Mouse (Mus musculus) frontal cortex, postnatal 25 days (tissue): Measurements from ENCODE around the gene Ablim1.

Experiments used
- DNase-seq, 2 experiments: peaks; one replicate each; pipeline ENCODE4 v3.0.0; 2022; ENCODE audit warnings: low spot score in 2 of 2

Gene Ablim1

DNA sequence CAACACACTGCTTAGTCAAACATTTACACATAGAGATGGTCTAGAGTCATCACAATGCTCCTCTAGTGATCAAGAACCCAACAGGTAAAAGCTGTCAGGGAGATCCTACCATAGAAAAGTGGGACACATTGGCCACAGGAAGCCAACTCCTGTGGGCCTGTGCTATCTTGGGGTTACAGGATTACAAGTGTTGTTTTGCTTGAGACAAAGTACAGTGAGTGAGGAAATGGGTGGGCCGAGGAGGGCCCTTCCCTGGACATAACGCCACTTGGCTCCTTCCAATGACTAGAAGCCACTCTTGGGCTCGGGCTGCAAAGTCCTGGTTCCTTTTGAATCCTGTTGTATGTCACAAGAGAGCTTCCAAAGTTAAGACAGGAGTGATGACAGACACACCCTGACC lies 129.7 kb downstream of the Ablim1 start:
- DNase-seq: no peak

DNA sequence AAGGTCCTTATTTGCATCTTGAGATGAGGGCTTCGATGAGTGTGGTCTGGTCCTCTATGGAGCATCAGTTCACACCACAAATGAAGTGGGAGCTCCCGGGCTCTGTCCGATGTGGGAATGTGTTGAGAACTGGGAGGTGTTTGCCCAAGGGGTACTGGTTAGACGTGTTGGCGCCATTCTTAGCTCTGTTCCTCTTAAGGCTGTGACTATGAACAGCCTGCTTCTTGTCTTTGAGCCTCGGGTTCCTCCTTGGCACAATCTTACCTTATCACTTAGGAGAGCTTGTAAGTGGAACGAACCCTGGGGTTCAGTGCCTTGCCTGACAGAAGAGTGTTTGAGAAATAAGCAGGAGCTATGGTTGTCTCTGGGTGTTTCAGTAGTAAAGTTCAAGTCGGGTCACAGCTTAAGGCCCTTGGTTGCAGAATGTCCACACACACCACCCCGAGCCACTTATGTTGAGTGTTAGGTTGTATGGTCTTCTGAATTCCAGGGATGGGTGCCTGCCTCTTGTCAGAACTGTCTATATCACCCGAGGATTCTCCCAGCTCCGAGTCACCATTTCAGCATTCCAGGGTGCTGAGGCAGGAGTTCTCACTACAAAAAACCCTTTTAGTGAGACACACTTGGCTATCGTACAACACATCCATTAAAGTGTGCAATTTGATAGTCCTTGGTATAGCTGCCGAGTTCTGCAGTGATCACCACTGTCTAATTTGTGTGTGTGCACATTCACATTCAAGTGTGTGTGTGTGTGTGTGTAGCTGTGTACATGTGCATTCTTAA lies 131.6 kb downstream of the Ablim1 start:
- no peak for DNase-seq

DNA sequence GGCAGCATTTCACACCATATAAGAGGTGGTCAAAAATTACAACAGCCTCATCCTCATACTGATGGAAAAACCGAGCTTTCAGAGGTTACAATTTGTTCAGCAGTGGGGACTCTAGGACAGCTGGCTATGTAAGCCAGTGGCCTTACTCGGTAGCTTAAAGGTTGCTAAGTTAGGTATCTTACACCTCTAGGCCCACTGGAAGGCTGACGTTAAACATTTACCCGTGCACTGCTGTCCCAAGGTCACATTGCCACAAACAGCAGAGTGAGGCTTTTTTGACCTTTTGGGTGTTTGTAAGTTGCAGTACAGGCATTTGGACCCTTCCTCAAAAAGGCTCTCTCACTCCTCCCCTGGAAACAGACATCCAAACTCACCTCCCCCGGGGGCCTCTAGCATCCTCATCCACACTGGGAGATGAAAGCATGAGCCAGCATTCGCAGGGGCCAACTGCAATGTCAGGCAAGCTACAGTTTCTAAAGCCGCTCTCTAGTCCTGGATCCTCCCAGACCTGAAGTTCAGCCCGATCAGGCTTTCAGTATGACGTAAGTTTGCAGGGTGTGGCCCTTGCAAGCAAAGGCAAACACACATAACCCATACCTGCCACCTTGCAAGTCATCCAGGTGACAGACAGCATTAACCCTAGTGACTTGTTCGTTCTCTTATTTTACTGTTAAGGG lies 132.7 kb downstream of the Ablim1 start:
- no peak for DNase-seq

DNA sequence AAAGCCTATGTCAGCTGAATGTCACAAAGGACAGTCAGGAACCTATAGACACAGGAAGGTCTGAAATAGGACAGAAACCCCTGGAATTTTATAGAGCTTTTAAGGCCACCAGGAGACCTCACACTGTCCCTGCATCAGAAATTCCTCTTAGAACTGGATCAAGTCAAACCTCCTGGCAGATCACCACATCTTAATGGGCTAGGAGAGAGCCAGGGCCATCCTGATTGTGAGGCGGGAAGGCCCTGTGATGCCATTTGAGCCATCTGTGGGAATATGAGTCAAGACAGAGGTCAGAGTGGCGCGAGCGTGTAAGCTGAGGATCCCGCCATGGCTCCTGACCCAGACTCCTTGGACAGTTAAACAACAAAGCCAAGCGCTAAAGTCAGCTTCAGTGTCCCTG lies 133.4 kb downstream of the Ablim1 start:
- no peak for DNase-seq

DNA sequence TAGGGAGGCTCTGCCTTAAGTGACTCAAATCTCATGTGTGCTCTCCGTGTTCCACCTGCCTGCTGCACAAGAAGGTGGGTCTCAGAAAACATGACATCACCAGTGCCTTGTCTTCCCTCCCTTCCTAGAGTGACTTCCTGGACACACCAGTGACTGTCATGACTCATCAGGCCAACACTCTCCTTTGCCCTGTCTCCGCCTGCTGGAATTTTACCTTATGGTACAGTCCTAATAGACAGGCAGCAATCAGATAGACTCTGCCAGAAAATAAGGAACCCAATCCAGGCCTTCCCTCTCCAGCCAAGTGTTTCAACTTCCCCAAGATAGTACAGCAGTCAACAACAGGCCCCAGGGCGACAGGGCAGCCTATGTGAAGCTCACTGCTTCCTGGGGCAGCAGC lies 133.8 kb downstream of the Ablim1 start:
- DNase-seq: no peak

DNA sequence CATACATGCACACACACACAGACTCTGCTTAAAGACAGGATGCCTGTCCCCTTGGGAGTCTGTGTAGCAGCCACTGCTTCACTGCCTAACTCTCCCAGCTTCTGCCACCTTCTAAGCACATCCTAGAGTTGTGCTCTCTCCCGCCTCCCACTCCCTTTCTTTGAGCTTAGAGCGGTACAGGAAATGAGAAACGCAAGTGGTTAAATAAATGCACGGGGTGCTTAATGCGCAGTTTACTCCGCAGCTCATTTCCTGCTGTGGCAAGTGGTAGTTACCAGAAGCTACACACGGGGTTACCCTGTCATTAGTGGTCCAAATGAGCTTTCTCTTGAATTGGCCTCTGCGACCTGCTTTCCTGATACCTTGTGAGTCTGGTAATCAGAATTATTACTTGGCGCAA lies 134.4 kb downstream of the Ablim1 start:
- DNase-seq: no peak

DNA sequence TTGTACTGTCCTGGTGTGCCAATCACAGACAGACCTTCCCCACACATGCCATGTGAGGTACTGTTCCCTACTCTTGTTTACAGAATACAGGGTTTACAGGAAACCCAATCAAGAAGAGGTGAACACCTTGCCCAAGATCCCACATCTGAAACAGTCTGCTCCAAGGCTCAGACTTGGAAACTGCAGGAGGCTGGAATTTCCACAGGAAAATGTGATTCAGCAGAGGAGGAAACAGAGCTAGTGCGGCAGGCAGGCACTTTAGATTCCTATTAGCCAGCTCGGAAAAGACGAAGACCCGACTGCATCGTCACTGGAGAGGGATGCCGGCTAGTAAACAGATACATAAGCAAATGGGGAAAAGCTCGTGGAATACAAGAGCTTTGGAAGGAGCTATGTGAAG lies 135.4 kb downstream of the Ablim1 start:
- DNase-seq: no peak

DNA sequence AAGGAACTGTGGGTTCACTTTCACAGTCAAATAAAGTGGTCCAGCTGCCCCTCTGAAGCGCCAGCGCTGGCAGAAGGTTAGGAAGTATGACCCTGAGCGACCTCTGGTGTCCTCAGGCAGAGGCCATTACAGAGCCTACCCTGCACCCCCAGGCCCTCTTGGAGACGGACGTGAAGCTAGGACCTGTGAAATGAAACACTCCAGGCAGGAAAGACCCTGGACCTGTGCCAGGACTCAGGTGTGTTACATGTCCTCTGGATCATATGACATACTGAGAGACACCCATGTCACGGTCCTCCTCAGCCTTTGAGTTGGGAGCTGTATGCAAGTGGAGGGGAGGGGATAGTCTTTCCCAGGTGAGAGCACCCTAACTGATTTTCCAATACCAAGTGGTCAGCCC lies 137.4 kb downstream of the Ablim1 start:
- no peak for DNase-seq

DNA sequence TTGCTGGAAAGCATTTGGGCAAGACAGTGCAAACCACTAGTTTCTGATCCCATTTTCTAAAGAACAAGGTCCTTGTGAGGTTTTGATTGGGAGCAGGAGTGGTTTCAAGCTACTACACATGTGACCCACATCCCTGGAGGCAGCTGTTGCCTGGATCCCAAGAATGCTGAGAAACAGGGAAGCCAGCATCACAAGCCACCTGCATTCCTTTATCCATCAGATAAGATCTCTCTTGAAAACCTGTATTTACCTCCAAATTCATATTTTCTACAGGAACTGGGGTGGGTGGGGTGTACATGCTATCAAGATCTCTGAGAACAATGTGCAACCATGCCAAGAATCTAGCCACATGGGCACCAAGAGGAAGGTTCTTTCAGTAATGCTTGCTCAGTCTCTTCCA lies 139.6 kb downstream of the Ablim1 start:
- no peak for DNase-seq

DNA sequence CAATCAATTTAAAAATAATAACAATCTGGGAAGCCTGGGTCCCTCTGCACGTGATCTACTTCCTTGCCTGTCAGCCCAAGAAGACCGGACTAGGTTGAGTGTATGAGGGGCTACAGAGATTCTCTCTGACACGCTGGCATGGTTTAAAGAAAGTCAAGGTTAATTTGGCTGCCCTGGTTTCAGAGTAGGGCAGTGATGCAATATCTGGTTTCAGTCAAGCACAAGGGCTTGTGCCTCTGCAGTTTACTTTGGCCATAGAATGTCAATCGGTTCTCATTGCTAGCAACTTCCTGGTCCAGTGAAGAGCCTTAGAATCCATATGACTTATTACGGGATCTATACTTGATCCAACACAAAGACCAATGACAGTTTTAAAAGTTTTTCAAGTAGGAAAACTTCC lies 140.2 kb downstream of the Ablim1 start:
- no peak for DNase-seq

DNA sequence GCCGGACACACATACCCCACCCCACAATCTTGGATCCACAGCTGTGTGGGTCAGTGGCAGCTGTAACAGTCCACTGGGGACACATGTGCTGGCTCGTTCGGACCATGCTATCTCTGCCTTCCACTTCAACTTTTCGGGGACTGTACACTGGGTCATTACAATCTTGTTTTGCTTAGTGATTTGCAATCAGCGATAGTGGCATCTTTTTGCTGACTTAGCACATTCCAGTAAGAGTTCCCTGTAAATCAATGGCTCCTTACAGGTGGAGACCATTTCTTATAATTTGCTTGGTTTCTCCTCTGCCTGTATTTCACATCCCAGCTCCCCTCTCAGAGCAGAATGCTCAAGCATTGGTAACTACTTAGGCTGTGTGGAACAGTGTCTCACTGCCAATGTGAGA lies 140.7 kb downstream of the Ablim1 start:
- DNase-seq: no peak

DNA sequence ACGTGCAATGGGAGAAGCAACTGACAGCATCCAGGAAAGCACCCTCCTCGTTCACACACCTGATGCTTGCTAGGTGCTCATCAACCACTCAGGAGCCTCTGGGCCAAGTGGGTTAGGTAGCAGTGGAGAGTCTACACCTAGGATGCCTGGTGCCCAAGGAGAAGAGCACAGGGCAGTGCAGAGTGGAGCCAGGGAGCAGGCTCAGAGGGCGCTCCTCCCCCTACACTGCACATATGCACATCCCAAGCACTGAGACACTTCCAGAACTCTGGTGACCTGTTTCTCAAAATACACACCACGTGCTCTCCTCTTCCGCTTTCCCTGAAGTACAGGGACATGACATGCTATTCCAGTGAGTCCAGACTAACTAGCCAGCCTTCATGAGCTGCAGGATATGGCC lies 142.4 kb downstream of the Ablim1 start:
- no peak for DNase-seq

DNA sequence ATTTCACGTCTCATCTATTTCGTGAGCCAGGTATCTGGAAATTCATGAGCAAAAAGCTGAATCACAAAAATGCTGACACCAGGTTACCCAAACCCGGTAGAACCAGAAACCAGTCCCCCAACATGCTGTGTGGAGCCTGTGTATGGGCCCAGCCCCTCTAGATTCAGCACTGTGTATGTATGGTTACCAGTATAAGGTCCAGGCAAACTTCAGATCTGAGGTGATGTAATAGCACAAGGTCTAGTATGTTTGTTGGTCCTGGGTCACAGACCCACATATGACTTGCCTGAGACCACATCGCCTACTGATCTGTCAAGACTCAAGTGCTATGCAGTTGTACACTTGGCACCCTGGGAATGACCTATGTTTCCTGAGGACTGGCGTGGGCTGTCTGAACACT lies 143.8 kb downstream of the Ablim1 start:
- DNase-seq: no peak

DNA sequence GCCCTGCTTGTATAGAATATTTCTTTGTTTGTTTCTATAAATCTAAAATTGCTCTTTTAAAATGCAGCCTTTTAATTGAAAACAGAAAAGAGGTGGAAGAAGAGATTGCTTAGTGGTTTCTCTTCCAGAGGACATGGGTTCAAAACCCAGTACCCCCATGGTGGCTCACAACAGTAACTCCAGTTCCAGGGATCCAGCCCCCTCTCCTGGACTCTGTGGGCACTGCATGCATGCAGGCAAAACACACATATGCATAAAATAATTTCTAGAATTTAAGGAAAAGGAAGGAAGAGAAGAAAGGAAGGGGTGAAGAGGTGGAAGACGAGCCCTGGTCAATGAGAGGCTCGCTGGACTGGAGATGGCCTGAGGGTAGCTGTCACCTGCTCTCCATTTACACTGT lies 145.2 kb downstream of the Ablim1 start:
- DNase-seq: no peak

DNA sequence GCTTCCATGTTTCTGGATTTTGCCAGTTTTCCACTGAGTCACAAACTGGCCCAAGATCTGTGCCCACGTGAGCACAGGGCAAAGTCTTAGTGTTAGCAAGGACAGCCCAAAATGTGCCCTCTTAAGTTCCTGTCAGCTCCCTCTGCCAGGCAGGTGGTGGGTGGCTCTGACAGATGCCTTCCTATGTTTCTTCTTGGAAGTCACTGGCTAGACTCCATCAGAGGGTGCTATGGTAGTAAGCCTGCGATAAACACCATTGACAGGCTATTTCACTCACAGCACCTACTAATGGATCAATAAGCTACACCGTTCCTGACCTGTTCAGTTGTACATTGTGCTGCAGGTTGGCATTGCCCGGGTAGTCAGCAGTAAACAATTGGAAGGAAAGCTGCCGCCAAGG lies 147.0 kb downstream of the Ablim1 start:
- no peak for DNase-seq

DNA sequence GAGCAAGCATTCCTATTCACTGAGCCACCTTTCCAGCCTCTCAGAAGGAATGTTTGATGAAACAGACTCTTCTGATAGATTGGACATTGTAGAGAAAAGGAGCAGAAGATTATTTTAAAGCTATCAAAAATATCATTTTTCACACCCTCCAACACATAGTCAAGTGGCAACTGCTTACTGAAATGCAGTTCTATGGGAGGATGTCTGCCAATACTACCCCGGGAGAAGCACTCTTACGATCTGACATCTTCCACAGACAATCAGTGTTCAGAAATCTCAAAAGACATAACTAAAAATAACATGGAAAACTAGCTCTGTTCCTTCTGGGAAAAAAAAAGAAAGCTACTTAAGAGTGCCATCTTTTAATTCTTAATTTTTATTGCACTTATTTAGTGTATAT lies 149.8 kb downstream of the Ablim1 start:
- no peak for DNase-seq

DNA sequence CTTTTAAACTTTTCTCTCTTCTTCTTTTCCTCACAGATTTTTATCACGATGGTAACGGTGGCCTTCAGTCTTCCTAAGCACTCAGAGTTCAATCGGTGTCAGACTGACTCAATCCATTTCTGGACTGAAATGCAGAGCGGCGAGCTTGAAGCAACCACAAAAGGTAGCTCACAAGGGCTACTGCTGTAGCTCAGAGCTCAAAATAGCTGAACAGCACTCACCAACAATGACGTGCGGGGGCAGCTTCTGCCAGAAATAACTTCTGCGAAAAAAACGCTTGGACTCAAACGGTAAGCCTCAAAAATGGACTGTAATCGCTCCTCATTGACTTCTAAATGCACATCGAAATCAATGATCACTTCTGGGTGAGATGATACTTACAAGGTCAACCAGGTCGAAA lies 151.4 kb downstream of the Ablim1 start:
- DNase-seq: no peak

DNA sequence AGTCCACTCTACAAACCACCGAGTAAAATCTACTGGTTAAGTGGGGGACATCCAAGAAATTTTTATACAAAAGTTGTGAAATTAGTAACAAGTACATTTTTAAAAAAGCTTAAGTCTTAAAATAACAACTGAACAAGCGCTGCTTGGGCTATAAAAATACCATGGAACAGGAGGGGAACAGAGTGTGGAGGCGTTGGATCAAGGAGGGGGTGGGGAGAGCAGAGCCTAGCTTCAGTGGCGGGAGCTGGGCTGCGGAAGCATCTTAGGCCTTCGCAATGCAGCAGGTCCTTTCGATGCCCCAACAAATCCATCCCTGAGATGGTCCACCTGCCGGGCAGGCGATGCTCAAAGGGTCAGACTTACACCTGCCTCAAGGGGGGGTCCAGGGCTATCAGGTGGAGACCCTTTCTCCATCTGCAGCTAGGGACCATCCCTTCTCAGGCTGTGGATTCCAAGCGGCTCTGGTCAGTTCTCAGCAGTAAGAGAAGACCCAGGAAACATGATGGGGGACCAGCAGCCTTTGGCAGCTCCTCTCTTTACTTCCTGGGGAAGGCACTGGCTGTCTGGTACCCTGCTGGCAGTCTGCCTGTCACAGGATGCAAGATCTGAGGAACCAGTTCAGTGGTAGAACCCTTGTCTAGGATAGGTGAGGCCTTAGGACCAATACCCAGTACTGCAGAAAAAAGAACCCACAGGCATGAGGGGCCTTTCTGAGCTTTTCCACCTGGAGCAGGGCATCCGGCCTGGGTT lies 152.6 kb downstream of the Ablim1 start:
- DNase-seq: no peak

DNA sequence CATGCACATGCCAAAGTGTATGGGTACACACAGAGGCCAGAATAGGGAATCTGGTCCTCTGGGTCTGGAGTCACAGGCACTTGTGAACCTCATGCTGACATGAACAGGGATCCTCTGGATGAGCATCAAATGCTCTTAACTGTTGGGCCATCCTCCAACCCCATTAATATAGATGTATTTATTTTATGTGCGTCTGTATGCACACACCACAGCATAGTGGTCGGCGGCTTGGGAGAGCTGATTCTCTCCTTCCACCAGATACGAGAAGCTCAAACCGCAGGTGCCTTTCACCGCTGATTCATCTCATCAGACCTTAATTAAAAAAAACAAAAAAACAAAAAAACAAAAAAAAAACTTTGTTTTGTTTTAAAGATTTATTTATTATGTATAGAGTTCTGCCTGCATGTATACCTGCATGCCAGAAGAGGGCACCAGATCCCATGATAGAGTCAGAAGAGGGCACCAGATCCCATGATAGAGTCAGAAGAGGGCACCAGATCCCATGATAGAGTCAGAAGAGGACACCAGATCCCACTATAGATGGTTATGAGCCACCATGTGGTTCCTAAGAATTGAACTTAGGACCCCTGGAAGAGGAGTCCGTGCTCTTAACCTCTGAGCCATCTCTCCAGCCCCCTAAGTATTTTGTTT lies 153.6 kb downstream of the Ablim1 start:
- DNase-seq: no peak

DNA sequence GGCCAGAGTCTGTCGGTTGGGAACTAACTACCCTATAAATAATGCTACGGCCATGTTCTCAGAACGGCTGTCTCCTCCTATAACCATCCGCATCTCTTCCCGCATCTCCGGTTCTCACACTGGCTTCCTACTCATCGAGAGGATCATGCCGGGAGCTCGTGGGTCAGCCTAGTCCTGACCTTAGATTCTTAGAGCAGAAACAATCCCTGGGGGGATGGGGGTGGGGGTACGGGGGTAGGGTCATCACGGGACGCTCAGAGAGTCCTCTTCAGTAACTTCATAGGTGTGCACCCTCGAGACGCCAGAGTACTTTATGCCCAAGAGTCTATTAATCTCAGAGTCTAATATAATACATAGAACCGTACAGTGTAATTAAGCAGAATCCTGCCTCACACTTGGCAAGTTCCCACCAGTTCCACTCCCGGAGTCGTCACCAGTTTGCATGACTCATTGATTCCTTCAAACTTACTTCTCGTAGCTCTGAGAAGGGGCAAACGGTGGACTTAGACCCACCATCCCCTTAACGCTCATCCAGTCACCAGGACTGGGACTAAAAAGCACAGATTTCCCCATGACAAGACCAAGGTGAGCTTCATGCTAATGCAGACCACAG lies 156.9 kb downstream of the Ablim1 start:
- no peak for DNase-seq

DNA sequence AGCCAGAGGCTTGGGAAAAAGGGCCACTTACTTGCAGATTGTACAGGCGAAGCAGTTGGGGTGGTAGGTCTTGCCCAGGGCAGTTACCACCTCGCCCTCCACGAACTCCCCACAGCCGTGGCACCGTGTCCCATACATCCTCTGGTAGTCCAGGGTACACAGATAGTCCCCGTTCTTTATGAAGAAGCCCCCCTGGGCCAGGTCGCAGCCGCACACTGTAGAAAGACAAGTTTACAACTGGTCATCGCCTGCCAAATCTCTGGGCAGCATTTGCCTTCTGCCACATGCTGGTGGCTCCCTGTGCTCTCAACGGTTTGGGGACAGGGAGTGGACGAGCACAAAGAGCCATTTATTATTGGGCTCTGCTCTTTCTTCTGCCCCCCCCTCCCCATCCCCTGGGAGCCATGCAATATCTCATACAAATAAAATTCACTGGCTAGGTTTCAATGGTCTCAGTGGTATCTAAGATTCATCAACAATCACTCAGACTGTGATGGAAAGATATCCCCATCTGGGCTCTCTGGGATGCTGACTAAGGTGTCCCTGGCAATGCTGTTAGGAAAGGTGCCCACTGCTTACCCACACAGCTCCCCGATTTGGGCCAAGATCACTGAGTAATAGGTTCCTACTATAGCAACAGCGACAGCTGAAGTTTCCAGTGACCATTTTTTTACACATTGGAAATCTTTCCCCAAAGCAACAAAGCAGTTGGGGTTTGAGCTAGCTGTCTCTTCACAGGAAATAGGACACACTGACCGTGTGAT lies 159.4 kb downstream of the Ablim1 start:
- DNase-seq: no peak
